Mouse (Mus musculus): ENCODE data around the gene Kcnj3.

Gene Kcnj3

DNA sequence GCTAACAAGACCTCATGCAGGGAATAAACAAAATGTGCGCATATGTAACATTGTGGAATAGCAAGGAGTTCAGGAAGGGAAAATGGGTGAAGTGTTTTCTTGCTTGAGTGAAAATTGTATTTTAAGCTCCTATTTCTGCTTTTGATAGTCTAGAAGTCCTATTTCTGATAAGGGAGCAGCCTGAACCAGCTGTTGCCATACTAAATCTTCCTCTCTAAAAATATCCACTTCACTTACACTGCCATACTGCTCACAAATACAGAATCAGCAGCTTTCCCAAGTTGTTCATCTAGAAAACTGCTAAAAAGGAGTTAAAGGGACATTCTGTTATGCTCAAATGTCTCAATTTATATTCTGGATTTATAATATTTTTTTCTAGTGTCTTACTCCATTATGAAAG lies 69.9 kb downstream of the Kcnj3 start:
- DNase-seq (ENCODE audit: low spot score in 2 of 2), result peak in 1 of 2 experiments; percentile 47

- DNase-seq (ENCODE audit: low spot score in 2 of 2), result no peak
Measured at GRCm38 (mm10) chr2:55517297-55517696, 81.5 kb downstream of the Kcnj3 start.

DNA sequence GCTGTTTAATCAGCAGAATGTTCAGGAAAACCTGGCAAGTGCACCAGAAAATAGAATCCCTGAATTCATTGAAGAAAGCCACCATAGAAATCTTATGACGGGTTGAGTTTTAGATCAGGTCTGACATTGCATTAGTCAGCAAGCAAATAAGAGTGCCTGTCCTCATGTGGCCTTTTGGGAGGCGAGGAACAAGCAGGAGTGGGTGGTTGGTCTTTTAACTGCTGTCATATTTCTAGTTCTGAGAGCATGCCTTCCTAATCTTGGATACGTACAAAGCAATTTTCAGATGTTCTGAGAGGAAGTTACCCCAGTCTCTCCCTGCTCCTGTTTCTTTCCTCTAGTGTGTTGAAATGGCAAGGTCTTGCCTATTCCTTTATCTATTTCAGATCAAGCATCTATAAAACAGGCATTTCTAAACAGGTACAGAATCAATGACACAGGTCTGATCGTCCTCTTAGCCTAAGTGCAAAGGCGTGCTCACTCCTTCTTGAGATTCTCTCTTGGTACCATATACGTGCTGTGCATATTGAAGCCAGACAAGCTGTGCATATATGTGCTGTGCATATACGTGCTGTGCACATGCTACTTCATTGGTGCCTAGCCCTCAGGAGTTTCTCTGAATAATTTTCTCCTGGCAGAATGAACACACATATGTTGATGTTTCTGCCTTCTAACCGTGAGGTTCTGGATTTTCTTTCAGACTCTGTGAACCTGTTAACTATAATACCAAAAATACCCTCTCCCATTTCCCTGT lies 97.1 kb downstream of the Kcnj3 start:
- DNase-seq (ENCODE audit: low spot score in 2 of 2), result peak; percentile 31 to 53

- no peak for DNase-seq (ENCODE audit: low spot score in 2 of 2)
Measured at GRCm38 (mm10) chr2:55534946-55535345, 99.2 kb downstream of the Kcnj3 start.

DNA sequence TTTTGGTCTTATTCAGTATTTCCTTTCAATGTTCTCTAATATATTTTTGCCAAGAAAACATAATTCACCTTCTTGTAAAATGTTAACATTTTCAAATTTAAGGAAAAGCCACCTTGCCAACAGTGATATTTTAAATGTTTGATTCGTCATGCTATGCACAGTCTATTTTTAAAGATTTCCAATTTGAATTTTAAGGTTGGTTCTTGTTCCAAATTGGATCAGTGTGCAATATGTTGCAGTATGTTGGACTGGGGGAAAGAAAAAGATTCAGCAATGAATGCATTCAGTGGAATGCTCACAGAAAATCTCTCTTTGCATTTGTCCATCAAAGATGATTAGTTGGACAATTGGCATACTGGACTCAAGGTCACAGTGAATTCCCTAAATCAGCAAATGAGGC lies 99.7 kb downstream of the Kcnj3 start:
- DNase-seq (ENCODE audit: low spot score in 2 of 2), result no peak

DNA sequence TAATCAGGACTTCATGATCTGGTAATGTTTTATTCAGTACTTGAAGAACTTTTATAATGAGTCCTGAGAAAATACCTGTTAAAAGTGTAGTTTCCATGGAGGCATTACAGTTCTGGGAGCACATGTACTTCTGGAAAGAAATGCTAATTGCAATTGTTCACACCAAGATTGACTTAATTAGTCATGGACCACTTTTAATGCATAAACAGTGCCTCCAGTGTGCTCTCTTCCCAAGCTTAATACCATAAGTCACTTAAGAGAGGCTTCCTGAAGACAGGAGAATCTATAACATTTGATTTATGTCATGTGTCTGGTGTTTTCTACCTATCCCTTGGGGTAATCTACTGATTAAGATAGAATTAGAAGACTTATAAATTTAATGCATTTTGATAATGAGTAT lies 111.8 kb downstream of the Kcnj3 start:
- no peak for DNase-seq (ENCODE audit: low spot score in 2 of 2)

GRCm38 (mm10) chr2:55558368-55558985 lies 122.7 kb downstream of the Kcnj3 start:
- no peak for DNase-seq (ENCODE audit: low spot score in 2 of 2)

DNA sequence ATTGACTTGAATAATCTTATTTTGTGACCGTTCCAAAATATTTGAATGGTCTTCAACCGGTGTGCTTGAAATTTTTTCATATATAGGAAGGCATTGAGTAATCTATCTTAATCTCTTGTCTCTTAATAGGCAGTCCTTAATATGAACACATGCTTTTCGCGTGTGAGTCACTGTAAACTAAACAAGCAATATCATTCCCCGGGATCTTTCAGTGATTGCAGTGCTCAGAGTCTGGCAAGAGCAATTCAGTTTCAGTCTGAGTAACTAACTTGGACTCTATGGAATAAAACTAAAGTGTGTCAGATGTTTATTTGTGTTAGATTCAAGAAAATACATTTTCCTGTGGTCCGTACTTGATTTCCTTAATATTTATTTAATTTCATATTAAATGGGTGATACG lies 133.5 kb downstream of the Kcnj3 start:
- DNase-seq (ENCODE audit: low spot score in 2 of 2), result no peak

DNA sequence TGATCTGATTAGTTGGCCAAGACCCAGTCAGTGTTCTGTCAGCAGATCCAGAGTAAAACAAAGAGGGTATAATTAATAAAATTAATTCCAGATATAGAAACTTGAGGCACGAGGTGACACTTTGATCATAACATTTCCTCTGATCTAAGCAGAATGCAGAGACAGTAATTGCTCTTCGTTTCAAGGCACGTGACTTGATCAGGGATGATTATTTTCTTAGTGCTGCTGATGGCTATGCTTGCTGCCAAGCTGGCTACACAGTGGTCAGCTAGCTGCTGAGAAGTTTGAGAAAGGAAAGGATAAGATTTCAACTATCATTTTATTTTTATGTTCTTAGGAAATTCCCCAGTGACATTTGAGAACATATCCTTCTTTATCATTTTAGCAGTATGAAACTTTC lies 135.7 kb downstream of the Kcnj3 start:
- no peak for DNase-seq (ENCODE audit: low spot score in 2 of 2)

GRCm38 (mm10) chr2:55580286-55580685 lies 144.5 kb downstream of the Kcnj3 start:
- no peak for DNase-seq (ENCODE audit: low spot score in 2 of 2)

DNA sequence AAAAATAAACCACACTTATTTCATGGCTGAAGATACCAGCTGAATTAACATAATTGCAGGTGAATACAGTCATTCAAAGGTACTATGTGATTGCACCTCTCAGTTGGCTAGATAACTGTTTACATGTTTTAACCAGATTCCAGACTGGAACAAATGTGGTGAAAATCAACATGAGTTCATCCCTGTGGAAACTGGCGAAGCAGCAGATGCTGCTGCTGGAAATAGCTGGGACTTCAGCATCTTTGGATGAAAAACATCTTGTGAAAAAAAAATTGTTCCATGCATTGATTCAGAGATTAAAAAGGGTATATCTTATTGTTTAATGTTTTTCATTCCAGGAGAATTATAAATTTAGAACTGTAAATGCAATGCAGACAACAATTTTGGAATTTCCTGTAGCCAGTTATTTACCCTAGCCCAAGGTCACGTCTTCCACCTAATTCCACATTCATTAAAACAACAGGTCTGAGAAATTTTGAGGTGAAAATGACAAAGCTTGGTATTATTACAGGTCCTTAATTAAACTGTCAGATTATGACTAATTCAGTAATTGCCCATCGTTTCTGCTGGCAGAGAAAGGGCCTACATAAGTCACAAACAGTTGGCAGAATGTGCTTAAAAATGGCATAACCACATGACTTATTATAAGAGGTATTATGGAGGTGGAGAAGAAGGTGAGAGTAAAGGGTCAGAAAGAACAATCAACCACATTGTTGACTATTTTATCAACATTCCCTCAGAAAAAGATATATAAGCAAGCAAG lies 155.6 kb downstream of the Kcnj3 start:
- DNase-seq (ENCODE audit: low spot score in 2 of 2), result peak in 1 of 2 experiments; percentile 58

Measured in frontal cortex, postnatal 36 days (tissue).